Mouse (Mus musculus) cortical plate, adult 2 months (tissue): Measurements from ENCODE around the gene Ngfr. TPM values are rescaled to one million over a fixed set of nuclear protein-coding genes. Genes with fewer than 3 reads are reported as not detected.

Experiments used
- H3K27ac ChIP-seq: fragments of 200-500 bp; 2 replicates; pipeline ENCODE4 v1.5.1; 2012; ENCODE audit warnings: low read length, control low read depth, inconsistent platforms; ENCODE audit not compliant: insufficient read depth
- H3K4me1 ChIP-seq: fragments of 200-500 bp; 2 replicates; pipeline ENCODE4 v1.6.1; 2011; ENCODE audit warnings: low read length; ENCODE audit not compliant: control insufficient read depth, insufficient read depth
- H3K4me3 ChIP-seq: fragments of 200-500 bp; 2 replicates; pipeline ENCODE4 v1.5.1; 2011; ENCODE audit warnings: mild to moderate bottlenecking, low read length, control low read depth; ENCODE audit not compliant: insufficient read depth
- CTCF ChIP-seq: fragments of 200-500 bp; IDR thresholded peaks from 2 replicates; pipeline ENCODE4 v1.5.1; 2011; ENCODE audit warnings: mild to moderate bottlenecking, control low read depth, low read length; ENCODE audit not compliant: insufficient read depth; ENCODE audit errors: extremely low read depth
- POLR2A ChIP-seq: fragments of 200-500 bp; IDR thresholded peaks from 2 replicates; pipeline ENCODE4 v1.6.1; 2011; ENCODE audit warnings: mild to moderate bottlenecking, low read length, control low read depth; ENCODE audit not compliant: insufficient read depth; ENCODE audit errors: extremely low read depth
- polyA plus RNA-seq: library from polyadenylated mRNA; depleted of rRNA; stranded (reverse); fragments of >200 nt; gene quantifications from 2 replicates; pipeline ENCODE4 v1.2.3, GENCODE M21; 2012

Ngfr gene
- polyA plus RNA-seq, 1 experiment: 0.86 TPM

- TF ChIP-seq POLR2A (no peak), CTCF (no peak)
- no peak overlapping the region for H3K27ac ChIP-seq
Measured at GRCm38 (mm10) chr11:95555279-95555678, 32.3 kb downstream of the Ngfr start.

GRCm38 (mm10) chr11:95550301-95551021 lies 37.1 kb downstream of the Ngfr start:
- H3K27ac ChIP-seq: no peak overlapping the region
- TF ChIP-seq POLR2A (no peak), CTCF (no peak)
- no peaks in the 10 kb centered on the region for H3K4me1 ChIP-seq

More at GRCm38 (mm10) chr11:95555279-95555678, 32.3 kb downstream of the Ngfr start:
- H3K4me1 ChIP-seq: peaks cover 1% of the 10 kb centered on the region; the same call in 1 of the 2 replicates
- H3K4me3 ChIP-seq: no peak overlapping the region

GRCm38 (mm10) chr11:95546021-95546782 lies 41.3 kb downstream of the Ngfr start:
- TF ChIP-seq CTCF (no peak), POLR2A (no peak)
- Histone ChIP-seq H3K4me3 (no peak overlapping the region), H3K27ac (no peak overlapping the region), H3K4me1 (no peaks in the 10 kb centered on the region)

More at GRCm38 (mm10) chr11:95550301-95551021, 37.1 kb downstream of the Ngfr start:
- no peak overlapping the region for H3K4me3 ChIP-seq

GRCm38 (mm10) chr11:95544546-95545327 lies 42.8 kb downstream of the Ngfr start:
- Histone ChIP-seq H3K4me1 (no peaks in the 10 kb centered on the region), H3K27ac (no peak overlapping the region), H3K4me3 (no peak overlapping the region)
- TF ChIP-seq POLR2A (no peak), CTCF (no peak)

- TF ChIP-seq POLR2A (no peak), CTCF (no peak)
- no peak overlapping the region for H3K27ac ChIP-seq
- no peak overlapping the region for H3K4me3 ChIP-seq
- no peaks in the 10 kb centered on the region for H3K4me1 ChIP-seq
Measured at GRCm38 (mm10) chr11:95540637-95541385, 46.7 kb downstream of the Ngfr start.

GRCm38 (mm10) chr11:95538378-95539104 lies 49.0 kb downstream of the Ngfr start:
- Histone ChIP-seq H3K4me3 (no peak overlapping the region), H3K4me1 (no peaks in the 10 kb centered on the region), H3K27ac (no peak overlapping the region)
- no peak for TF ChIP-seq CTCF
- TF ChIP-seq POLR2A: no peak

GRCm38 (mm10) chr11:95533484-95534160 lies 53.9 kb downstream of the Ngfr start:
- TF ChIP-seq CTCF (peak; percentile 90), POLR2A (no peak)
- H3K27ac ChIP-seq: no peak overlapping the region
- H3K4me3 ChIP-seq: no peak overlapping the region
- H3K4me1 ChIP-seq: no peaks in the 10 kb centered on the region

- no peaks in the 10 kb centered on the region for H3K4me1 ChIP-seq
- no peak overlapping the region for H3K4me3 ChIP-seq
- TF ChIP-seq CTCF: no peak
- no peak for TF ChIP-seq POLR2A
- H3K27ac ChIP-seq: no peak overlapping the region
Measured at GRCm38 (mm10) chr11:95532353-95533072, 55.0 kb downstream of the Ngfr start.
